Mouse (Mus musculus) ES-Bruce4 (cell line): ENCODE data around the gene Fam234a.

ENCODE experiments used
- CTCF ChIP-seq: IDR thresholded peaks from one replicate; pipeline ENCODE4 v1.8.1; 2011; ENCODE audit warnings: low read depth, low read length
- EP300 ChIP-seq: IDR thresholded peaks from 2 replicates; pipeline ENCODE4 v1.6.1; 2011; ENCODE audit warnings: low read depth, low read length; ENCODE audit not compliant: insufficient read depth
- POLR2A ChIP-seq: IDR thresholded peaks from one replicate; pipeline ENCODE4 v1.8.1; 2011; ENCODE audit warnings: low read length; ENCODE audit not compliant: insufficient read depth

- peak; percentile 14 for TF ChIP-seq CTCF
- TF ChIP-seq POLR2A, result no peak
- TF ChIP-seq EP300, result no peak
These were observed 17.8 kb upstream of the Fam234a start for GRCm38 (mm10) chr17:26261826-26262225.
